In the genomic region with DNA sequence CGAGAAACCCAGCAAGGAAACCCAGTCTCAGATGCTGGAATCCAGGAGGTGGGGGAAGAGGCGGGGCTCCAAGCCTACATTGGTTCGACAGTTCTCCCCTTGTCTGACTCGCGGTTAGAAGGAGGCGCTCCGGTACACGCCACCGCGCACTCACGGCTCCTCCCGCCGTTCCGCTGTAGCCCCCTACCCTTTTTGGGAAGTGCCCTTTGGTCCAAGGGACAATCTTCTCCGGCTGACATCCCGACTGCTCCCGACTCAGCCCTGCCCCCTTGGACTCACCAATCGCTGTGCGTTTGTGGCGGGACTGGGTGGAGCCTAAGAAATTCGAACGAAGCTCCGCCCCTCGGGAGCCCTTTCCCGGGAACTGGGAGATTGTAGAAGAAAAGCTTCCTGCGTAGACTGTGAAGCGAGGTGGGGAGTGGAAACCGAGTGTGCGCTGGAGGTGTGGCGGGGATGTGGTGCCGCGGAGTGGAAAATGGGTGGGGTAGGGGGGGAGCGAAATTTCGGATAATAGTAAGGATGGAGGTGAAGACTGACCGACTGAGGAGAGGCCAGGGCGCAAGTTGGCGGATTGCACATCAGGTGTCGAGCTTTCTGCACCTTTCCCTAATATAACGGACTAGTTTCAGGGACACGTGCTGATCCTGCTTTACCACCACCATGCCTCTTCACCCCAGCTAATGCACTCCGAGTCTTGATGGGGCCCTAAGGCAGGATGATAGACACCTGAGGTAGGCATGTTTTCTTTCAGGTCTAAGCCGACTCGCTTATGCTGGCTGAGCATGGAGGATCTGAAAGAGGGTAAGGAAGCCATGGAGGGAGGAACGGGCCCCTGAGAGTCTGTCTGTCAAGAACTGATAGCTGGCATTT, we compare ENCODE assay signal across 8 mouse cellular contexts. TPM values are rescaled to one million over a fixed set of nuclear protein-coding genes. Genes with fewer than 3 reads are reported as not detected.
A peak's percentile ranks its signal among the peaks of the same experiment; 100 is the strongest.
DNase-seq lines count a peak whose midpoint lies in the region; ATAC-seq and TF ChIP-seq lines count a peak whose summit lies in the region.

A gene (plus strand): TSS at position 355 of the 870 bp plus-strand sequence.

- no peak for TF ChIP-seq CTCF in bone marrow macrophage, adult 2 months (IDR thresholded peaks at IDR 0.05; ENCODE audit: low read depth, low read length)

- no peaks in the 10 kb centered on the region for H3K27me3 ChIP-seq in embryonic facial prominence, embryonic 15.5 days

- TF ChIP-seq POLR2A in bone marrow macrophage, adult 2 months (IDR thresholded peaks at IDR 0.05; ENCODE audit: borderline replicate concordance, low read depth, low read length): no peak

- H3K36me3 ChIP-seq in embryonic facial prominence, embryonic 15.5 days: peaks cover 6% of the 10 kb centered on the region; the same call in 1 of the 2 replicates

- no peaks in the 10 kb centered on the region for H3K9me3 ChIP-seq in embryonic facial prominence, embryonic 15.5 days (replicated peaks)

- peak within 1 kb of the TSS; percentile 68 for H3K27ac ChIP-seq in bone marrow macrophage, adult 2 months (ENCODE audit: insufficient read depth, low read depth, low read length)
- peak within 1 kb of the TSS; percentile 86 for H3K27ac ChIP-seq in embryonic facial prominence, embryonic 15.5 days (replicated peaks)

- peak; percentile 69 for DNase-seq in CD4-positive helper T cell, adult 2 months (ENCODE audit: low read depth, low spot score)
- peak; percentile 89 to 91 for DNase-seq in heart, adult 9 months (ENCODE audit: low spot score in 2 of 2)
- peak; percentile 89 for DNase-seq in kidney, adult 9 months
- DNase-seq in liver: peak; percentile 95
- DNase-seq in monocyte, adult 2 months (ENCODE audit: low read depth in 1 of 2, low spot score in 2 of 2): peak; percentile 14 to 34
- DNase-seq in spleen, postnatal 14 days (ENCODE audit: low spot score in 2 of 2): peak; percentile 77 to 78

- WGBS in embryonic facial prominence, embryonic 15.5 days: under 1% methylated on average over 44 of the region's 44 CpGs

- H3K4me3 ChIP-seq in bone marrow macrophage, adult 2 months (ENCODE audit: insufficient read depth, low read length): peak within 1 kb of the TSS; percentile 94
- peak within 1 kb of the TSS; percentile 69 for H3K4me3 ChIP-seq in embryonic facial prominence, embryonic 15.5 days (replicated peaks)

- H3K4me1 ChIP-seq in bone marrow macrophage, adult 2 months (ENCODE audit: control insufficient read depth, insufficient read depth, low read length): peaks cover 22% of the 10 kb centered on the region
- peaks cover 44% of the 10 kb centered on the region for H3K4me1 ChIP-seq in embryonic facial prominence, embryonic 15.5 days

- H3K4me2 ChIP-seq in embryonic facial prominence, embryonic 15.5 days (replicated peaks): peak within 1 kb of the TSS; percentile 67

- ATAC-seq in embryonic facial prominence, embryonic 15.5 days (ENCODE audit: insufficient number of reproducible peaks, low FRiP score, low TSS enrichment, low read depth): peak; percentile 84

- peak within 1 kb of the TSS; percentile 39; the same call in 1 of the 2 replicates for H3K9ac ChIP-seq in embryonic facial prominence, embryonic 15.5 days

RNA-seq across cellular contexts. Expression of the gene that starts here (rescaled TPM):
- polyA plus RNA-seq in bone marrow macrophage, adult 2 months (2012; ENCODE audit: insufficient read depth, insufficient read length, missing spikeins): 15.3 and 26.1 TPM in 2 replicates
- polyA plus RNA-seq in embryonic facial prominence, embryonic 15.5 days (2015; fragmentation: Nextera tagmentation; extraction: Ambion mirVana): 41.7 TPM in 2 replicates

Comparison
In these comparisons a context has a peak if more than half of its experiments do, and no peak if none do; other contexts are left out.
1. Peak in every context shown above with its lines: DNase-seq, ATAC-seq, H3K4me3 ChIP-seq and H3K27ac ChIP-seq.
2. DNase-seq: peak in every context shown above with its lines; median percentile 95 in liver; 90 in heart, adult 9 months; 89 in kidney, adult 9 months; 78 in spleen, postnatal 14 days; 69 in CD4-positive helper T cell, adult 2 months; 24 in monocyte, adult 2 months.